Mouse (Mus musculus) spleen, adult 18-20 months (tissue): ENCODE results near the gene Gas2l2.

Experiments used
- DNase-seq, 2 experiments: peaks; one replicate each; pipeline ENCODE4 v3.0.0; 2022; ENCODE audit warnings: mixed read lengths in 2 of 2

Gene Gas2l2

GRCm38 (mm10) chr11:83393062-83393461 is 36.2 kb downstream of the Gas2l2 start:
- DNase-seq, result no peak

- no peak for DNase-seq
Observed at GRCm38 (mm10) chr11:83383532-83383887, 45.7 kb downstream of the Gas2l2 start.

GRCm38 (mm10) chr11:83382876-83383531 is 46.3 kb downstream of the Gas2l2 start:
- no peak for DNase-seq

GRCm38 (mm10) chr11:83379745-83380341 is 49.4 kb downstream of the Gas2l2 start:
- no peak for DNase-seq
